Mouse (Mus musculus) forebrain, embryonic 14.5 days (tissue): ENCODE data around the gene Ptcd2. TPM values are rescaled to one million over a fixed set of nuclear protein-coding genes. Genes with fewer than 3 reads are reported as not detected.

Experiments
- ATAC-seq: fragments of 200-750 bp; cut with Nextera tagmentation; 2 replicates; pipeline ENCODE4 v1.8.0; 2017; ENCODE audit warnings: mild to moderate bottlenecking, moderate library complexity
- DNase-seq: peaks from one replicate; pipeline ENCODE4 v3.0.0-alpha.2; 2015; ENCODE audit warnings: low spot score
- H3K27ac ChIP-seq: fragments of 300-500 bp; sonication (generic); 2 replicates; pipeline ENCODE4 v1.5.1; 2014; ENCODE audit warnings: low read depth, mild to moderate bottlenecking, control low read depth, low read length, moderate library complexity
- H3K27me3 ChIP-seq: fragments of 300-500 bp; sonication (generic); replicated peaks from 2 replicates; pipeline ENCODE4 v1.6.1; 2014; ENCODE audit warnings: low read length, control low read depth, mixed read lengths; ENCODE audit not compliant: control insufficient read depth, insufficient read depth
- H3K36me3 ChIP-seq: fragments of 300-500 bp; sonication (generic); 2 replicates; pipeline ENCODE4 v1.6.1; 2014; ENCODE audit warnings: low read length, control low read depth; ENCODE audit not compliant: control insufficient read depth, insufficient read depth
- H3K4me1 ChIP-seq: fragments of 300-500 bp; sonication (generic); 2 replicates; pipeline ENCODE4 v1.6.1; 2014; ENCODE audit warnings: antibody characterized with exemption, low read length, control low read depth; ENCODE audit not compliant: control insufficient read depth, insufficient read depth
- H3K4me2 ChIP-seq: fragments of 300-500 bp; sonication (generic); 2 replicates; pipeline ENCODE4 v1.6.1; 2014; ENCODE audit warnings: mild to moderate bottlenecking, control low read depth, low read length
- H3K4me3 ChIP-seq: fragments of 300-500 bp; sonication (generic); 2 replicates; pipeline ENCODE4 v1.5.1; 2014; ENCODE audit warnings: low read depth, low read length, control low read depth
- H3K9ac ChIP-seq: fragments of 300-500 bp; sonication (generic); 2 replicates; pipeline ENCODE4 v1.6.1; 2014; ENCODE audit warnings: mild to moderate bottlenecking, low read length, control low read depth, moderate library complexity
- H3K9me3 ChIP-seq: fragments of 300-500 bp; sonication (generic); replicated peaks from 2 replicates; pipeline ENCODE4 v1.6.1; 2016; ENCODE audit warnings: low read length, control low read depth, mixed read lengths; ENCODE audit not compliant: control insufficient read depth
- WGBS: fragments of 180-500 bp; shearing (Covaris S2); extraction: QIAGEN DNeasy Blood & Tissue Kit; methylation state at CpG from one replicate; pipeline ENCODE4 v1.1.7; 2014; 5-methylcytosine and 5-hydroxymethylcytosine counted together
- polyA plus RNA-seq: library from polyadenylated mRNA; unstranded; fragments of >200 nt; fragmentation: Nextera tagmentation; extraction: Ambion mirVana; gene quantifications from 2 replicates; pipeline ENCODE4 v1.2.1, GENCODE M21; 2014

The Ptcd2 gene
- polyA plus RNA-seq, 1 experiment from 2014 or later: 60.9 TPM

DNA sequence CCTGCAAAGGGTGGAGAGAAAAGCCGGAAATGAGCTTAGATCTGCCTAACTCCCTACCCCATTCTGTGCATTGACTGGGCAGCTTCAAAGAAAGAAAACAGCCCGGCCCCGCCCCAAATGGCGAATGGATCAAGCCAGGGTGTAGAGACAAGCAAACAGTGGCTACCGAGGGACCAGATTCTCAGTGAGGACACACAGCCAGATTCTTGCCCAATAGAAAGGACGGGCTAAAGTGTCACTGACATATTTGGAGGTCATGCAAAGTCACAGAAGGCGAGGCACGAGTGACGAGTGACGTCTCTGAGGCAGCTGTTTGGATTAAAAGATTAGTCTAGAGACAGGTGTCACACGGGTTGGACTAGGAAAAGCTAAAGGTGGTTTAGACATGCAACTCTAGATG lies 40.1 kb downstream of the Ptcd2 start:
- no peak overlapping the region for H3K27ac ChIP-seq
- WGBS: 64% methylated on average over 11 of the region's 11 CpGs

DNA sequence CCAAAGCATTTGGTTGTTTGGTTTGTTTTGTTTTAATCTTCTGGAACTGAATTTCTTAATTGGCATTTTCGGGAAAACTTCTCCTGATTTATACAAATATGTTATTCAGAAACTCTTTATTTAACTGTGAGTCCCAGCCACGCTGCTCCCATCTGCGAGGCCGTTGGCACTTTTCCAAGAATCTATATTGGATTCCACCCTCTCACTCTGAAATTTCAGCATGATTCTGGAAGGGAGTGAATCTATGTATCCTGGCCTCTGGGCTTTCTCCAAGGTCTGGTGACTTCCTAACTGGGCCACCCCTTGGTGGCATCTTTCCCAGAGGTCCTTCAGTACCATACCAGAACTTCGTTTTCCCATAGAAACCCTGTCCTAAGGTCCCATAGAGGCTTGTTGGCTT lies 40.7 kb downstream of the Ptcd2 start:
- peak; percentile 68 for DNase-seq
- Histone ChIP-seq H3K36me3 (no peaks in the 10 kb centered on the region), H3K4me3 (no peak overlapping the region), H3K4me1 (no peaks in the 10 kb centered on the region), H3K27me3 (no peaks in the 10 kb centered on the region), H3K27ac (no peak overlapping the region), H3K9me3 (no peaks in the 10 kb centered on the region), H3K4me2 (no peak overlapping the region), H3K9ac (no peak overlapping the region)
- WGBS: 53% methylated on average over 5 of the region's 5 CpGs
- ATAC-seq: no peak

More for the DNA sequence above, 40.1 kb downstream of the Ptcd2 start:
- H3K27me3 ChIP-seq: no peaks in the 10 kb centered on the region
- no peak for ATAC-seq
- H3K36me3 ChIP-seq: no peaks in the 10 kb centered on the region
- DNase-seq: no peak
- no peak overlapping the region for H3K4me3 ChIP-seq
- H3K9me3 ChIP-seq: no peaks in the 10 kb centered on the region
- H3K4me1 ChIP-seq: no peaks in the 10 kb centered on the region
- H3K9ac ChIP-seq: no peak overlapping the region
- no peak overlapping the region for H3K4me2 ChIP-seq

DNA sequence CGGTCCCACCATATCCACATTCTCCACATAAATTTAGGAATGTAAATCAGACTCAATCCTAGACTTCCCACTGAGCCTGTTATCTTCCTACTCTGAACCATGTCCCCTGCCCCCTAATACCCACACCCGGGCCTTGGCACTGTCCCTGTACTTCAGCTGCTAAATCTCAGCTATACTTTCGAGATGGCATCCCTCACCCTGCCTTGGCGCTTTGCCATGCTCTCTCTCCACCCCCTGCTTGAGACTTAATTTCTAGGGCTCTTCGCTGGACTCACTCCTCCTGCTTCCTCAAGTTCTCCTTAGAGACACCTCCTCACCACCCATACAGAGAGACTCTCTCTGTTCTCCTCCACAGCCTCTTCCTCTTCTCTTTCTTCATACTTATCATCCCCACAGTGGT lies 44.6 kb downstream of the Ptcd2 start:
- no peak overlapping the region for H3K9ac ChIP-seq
- WGBS: 76% methylated on average over 5 of the region's 5 CpGs
- no peak for ATAC-seq
- DNase-seq: no peak
- H3K27me3 ChIP-seq: no peaks in the 10 kb centered on the region
- H3K4me2 ChIP-seq: no peak overlapping the region
- H3K9me3 ChIP-seq: no peaks in the 10 kb centered on the region
- no peak overlapping the region for H3K4me3 ChIP-seq
- no peaks in the 10 kb centered on the region for H3K36me3 ChIP-seq
- no peak overlapping the region for H3K27ac ChIP-seq
- no peaks in the 10 kb centered on the region for H3K4me1 ChIP-seq

DNA sequence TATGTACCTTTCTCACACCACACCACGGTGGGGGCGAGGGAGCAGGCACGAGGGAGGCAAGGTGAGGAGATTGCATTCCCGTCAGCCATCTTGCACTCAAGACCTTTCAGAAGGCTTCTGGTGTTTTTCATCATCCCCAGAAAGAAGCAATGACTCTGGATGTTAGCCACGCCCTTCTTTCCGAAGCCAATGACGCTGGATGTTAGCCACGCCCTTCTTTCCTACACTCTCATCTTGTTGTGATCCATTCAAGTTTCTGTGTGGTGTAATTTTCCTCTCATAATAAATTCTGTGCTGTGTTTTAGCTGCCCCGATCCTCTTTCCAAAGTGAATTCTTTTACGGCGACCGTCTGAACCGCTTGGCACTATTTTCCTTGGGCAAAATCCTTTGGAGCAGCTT lies 50.3 kb downstream of the Ptcd2 start:
- ATAC-seq (no peak), DNase-seq (no peak)
- no peak overlapping the region for H3K4me2 ChIP-seq
- no peak overlapping the region for H3K27ac ChIP-seq
- no peaks in the 10 kb centered on the region for H3K36me3 ChIP-seq
- 94% methylated on average over 13 of the region's 13 CpGs for WGBS
- H3K9me3 ChIP-seq: no peaks in the 10 kb centered on the region
- H3K9ac ChIP-seq: no peak overlapping the region
- H3K4me1 ChIP-seq: no peaks in the 10 kb centered on the region
- H3K4me3 ChIP-seq: no peak overlapping the region
- H3K27me3 ChIP-seq: no peaks in the 10 kb centered on the region

DNA sequence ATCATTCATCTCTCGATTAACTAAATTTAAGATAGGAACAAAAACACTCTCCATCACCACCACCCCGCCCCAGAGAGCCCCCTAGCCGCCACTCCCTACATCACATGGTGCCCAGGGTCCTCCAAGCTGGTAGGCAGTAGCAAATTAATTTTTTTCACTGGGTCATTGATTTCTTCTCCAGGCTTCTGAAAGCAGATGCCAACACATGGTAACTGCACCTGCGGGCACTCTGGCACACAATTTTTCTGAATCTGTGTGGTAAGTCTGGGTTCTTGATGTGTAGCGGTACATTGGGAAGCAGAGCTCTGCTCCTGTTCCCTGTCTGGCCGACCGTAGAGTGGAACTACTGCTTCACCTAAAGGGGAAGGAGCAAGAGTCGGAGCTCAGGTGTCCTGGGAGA lies 53.7 kb downstream of the Ptcd2 start:
- no peak overlapping the region for H3K27ac ChIP-seq

DNA sequence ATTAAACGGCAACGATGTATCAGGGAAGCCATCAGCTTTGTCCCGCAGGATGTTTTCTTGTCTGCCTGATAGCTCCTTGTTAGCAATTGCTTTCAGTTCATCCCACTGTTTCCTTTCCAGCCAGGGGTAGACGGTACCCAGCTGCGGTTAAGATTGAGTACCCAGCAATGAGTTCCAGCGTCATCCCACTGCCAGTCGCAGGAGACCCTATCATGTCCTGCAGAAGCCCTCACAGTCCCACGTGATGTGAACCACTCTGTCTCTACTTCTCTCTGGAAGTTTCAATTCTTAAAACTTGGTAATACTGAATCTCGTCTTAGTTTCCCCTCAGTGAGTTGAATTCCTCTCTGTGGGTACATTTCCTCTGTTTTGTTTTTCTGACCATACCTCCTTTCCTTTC lies 56.7 kb downstream of the Ptcd2 start:
- Histone ChIP-seq H3K4me2 (no peak overlapping the region), H3K9ac (no peak overlapping the region), H3K4me1 (peaks cover 18% of the 10 kb centered on the region), H3K4me3 (no peak overlapping the region), H3K36me3 (no peaks in the 10 kb centered on the region), H3K9me3 (no peaks in the 10 kb centered on the region), H3K27ac (no peak overlapping the region), H3K27me3 (no peaks in the 10 kb centered on the region)
- WGBS: 88% methylated on average over 9 of the region's 9 CpGs
- DNase-seq: no peak
- ATAC-seq: no peak

More for the DNA sequence above, 53.7 kb downstream of the Ptcd2 start:
- no peak for ATAC-seq
- Histone ChIP-seq H3K36me3 (no peaks in the 10 kb centered on the region), H3K4me3 (no peak overlapping the region), H3K27me3 (no peaks in the 10 kb centered on the region), H3K4me1 (no peaks in the 10 kb centered on the region), H3K4me2 (no peak overlapping the region), H3K9ac (no peak overlapping the region), H3K9me3 (no peaks in the 10 kb centered on the region)
- WGBS: 90% methylated on average over 8 of the region's 8 CpGs
- no peak for DNase-seq

DNA sequence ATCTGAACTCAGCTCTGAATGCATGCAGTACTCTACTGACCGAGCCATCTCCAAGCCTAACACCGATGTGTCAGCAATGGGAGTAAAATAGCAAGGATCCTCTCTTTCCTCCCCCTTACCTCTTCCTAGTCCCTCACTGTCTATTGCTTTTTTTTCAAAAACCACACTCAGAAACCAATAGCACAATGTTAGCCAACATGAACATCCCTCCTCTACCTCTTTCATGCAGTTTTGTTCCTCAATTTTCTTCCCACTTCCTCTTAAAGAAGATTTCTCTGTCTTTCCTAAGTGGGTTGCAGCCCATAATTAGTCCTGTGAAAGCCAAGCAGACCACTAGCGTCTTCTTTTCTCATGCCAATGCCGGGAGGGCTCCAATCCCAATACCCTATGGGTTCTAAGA lies 57.3 kb downstream of the Ptcd2 start:
- H3K4me3 ChIP-seq: no peak overlapping the region
- no peak overlapping the region for H3K9ac ChIP-seq
- no peaks in the 10 kb centered on the region for H3K27me3 ChIP-seq
- WGBS: 94% methylated on average over 4 of the region's 4 CpGs
- ATAC-seq: no peak
- H3K9me3 ChIP-seq: no peaks in the 10 kb centered on the region
- peaks cover 18% of the 10 kb centered on the region for H3K4me1 ChIP-seq
- H3K4me2 ChIP-seq: no peak overlapping the region
- no peak overlapping the region for H3K27ac ChIP-seq
- H3K36me3 ChIP-seq: no peaks in the 10 kb centered on the region
- no peak for DNase-seq

DNA sequence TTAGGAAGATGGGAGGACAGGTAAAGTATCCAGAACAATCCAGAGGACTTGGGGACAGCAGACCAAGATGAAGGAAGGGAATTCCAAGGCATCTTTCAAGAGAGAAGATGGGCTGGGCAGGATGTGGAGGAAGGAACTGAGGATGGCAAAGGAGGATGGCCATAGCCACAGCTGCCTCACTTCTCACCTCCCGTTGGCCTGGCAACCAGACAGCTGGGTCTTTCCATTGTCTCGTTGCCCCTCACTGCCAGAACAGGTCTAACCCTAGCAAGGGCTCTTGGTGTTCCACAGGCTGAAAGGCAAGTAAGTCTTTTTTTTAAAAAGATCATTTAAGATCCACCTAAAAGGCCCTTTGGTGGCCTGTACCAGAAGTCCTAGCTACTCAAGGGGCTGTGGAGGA lies 59.3 kb downstream of the Ptcd2 start:
- H3K4me2 ChIP-seq: no peak overlapping the region
- H3K36me3 ChIP-seq: no peaks in the 10 kb centered on the region
- 47% methylated on average over 2 of the region's 2 CpGs for WGBS
- H3K4me1 ChIP-seq: peaks cover 18% of the 10 kb centered on the region
- ATAC-seq: no peak
- no peaks in the 10 kb centered on the region for H3K9me3 ChIP-seq
- no peak overlapping the region for H3K4me3 ChIP-seq
- H3K27me3 ChIP-seq: no peaks in the 10 kb centered on the region
- peak overlapping the region; percentile 0; the same call in 1 of the 2 replicates for H3K27ac ChIP-seq
- DNase-seq: no peak
- H3K9ac ChIP-seq: no peak overlapping the region

DNA sequence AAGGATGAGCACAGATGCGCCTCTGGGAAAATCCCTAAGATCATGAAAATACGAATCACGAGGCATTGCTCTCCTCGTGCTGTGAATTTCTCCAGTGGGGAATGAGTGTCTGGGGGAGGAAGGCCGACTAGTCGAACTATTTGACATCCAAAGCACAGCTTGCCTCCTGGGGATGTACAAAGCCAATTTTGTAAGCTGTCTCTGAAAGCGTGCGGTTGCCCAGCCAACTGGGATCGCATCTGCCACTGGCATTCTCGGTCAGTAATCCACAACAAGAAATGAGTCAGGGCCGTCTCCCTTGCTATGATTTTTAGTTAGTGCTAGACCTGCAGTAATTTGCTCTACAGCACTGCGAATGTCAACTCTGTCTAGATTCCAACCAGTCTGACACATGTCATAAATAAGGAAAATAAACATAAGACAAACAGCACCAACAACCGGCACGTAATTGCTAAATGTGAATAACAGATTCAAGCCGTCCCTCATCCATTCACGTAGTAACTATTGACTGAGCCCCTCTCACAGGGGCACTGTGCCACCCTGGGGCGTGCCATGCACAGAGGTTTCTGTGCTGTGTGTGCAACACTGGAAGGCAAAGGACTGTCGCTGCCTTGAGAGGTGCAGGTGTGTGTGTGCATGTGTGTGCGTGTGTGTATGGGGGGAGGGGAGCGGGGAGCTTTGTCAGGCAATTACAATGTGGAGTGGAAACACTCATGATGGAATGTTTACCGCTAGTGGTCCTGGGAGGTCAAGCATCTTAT lies 59.9 kb downstream of the Ptcd2 start:
- Histone ChIP-seq H3K4me3 (no peak overlapping the region), H3K9ac (no peak overlapping the region), H3K4me1 (peaks cover 18% of the 10 kb centered on the region), H3K27me3 (no peaks in the 10 kb centered on the region), H3K4me2 (no peak overlapping the region), H3K36me3 (no peaks in the 10 kb centered on the region), H3K9me3 (no peaks in the 10 kb centered on the region), H3K27ac (peak overlapping the region; percentile 9; the same call in 1 of the 2 replicates)
- ATAC-seq (peak; percentile 85), DNase-seq (peak; percentile 82)
- 66% methylated on average over 21 of the region's 21 CpGs for WGBS
